Mouse (Mus musculus) E14TG2a.4 (cell line): ENCODE measurements around the gene Eprs.

Source experiments
- CTCF ChIP-seq: conservative IDR thresholded peaks from 2 replicates; pipeline ENCODE4 v1.5.1; 2014; ENCODE audit warnings: low read length
- NANOG ChIP-seq: IDR thresholded peaks from 2 replicates; pipeline ENCODE4 v1.6.1; 2014; ENCODE audit warnings: borderline replicate concordance, low read length, mixed read lengths
- POU5F1 ChIP-seq: IDR thresholded peaks from 2 replicates; pipeline ENCODE4 v1.6.1; 2014; ENCODE audit warnings: low read length, borderline replicate concordance

DNA sequence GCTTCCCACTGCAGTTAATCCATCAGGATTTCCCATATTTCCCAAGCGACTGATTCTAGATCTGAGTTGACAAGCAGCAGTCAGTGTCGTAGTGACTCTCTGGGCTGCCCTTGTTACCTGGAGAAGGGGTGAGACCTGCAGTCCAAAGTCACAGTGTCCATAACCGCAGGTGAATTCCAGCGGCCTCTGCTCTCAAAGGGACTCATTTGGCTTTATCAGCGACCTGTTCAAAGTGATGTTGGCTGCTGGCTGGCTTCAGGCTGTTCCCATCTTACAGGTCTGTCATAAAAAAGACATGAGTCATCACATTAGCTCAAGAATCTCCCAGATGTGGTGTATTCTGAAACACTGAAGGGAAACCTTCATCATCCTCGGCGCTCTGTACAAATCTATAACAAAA, 86.1 kb downstream of the Eprs start:
- TF ChIP-seq CTCF (no peak), NANOG (no peak), POU5F1 (no peak)
